Mouse (Mus musculus) liver, adult (tissue): Measurements from ENCODE around the gene Lpp.

Source experiments
- GATA4 ChIP-seq: IDR thresholded peaks from 2 replicates; pipeline ENCODE4 v1.6.1; 2014; ENCODE audit warnings: mild to moderate bottlenecking, low read length; ENCODE audit not compliant: insufficient replicate concordance

Gene Lpp

DNA sequence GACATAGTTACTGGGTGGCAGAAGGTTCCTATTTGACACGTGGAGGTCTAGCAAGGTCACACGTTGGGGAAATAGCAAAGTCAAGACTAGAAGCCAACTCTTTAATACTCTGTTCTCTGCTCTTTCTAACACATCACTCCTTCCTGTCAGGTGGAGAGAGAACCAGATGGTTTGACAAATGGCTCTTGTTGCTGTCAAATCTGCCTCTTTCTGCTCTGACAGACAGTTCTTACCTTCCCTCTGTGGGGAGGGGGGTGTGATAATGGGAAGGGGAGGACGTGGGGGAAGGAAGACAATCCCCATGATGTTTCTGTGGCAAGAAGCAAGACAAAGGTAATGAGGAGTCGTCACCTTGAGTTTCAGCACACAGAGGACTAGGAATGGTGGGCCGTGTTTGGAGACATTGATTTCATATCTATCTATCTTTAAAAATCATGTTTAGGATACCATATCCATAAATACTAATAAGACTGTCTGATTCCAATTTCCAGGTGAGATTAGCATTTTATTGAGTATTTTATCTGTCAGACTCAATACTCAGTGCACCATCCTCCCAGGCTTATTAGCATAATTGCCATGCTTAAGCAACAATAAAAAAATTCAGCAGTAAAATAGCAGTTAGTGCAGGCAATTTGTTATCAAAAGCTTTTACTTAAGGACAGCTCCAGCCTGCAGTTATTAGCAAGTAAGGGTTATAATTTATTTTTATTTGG, 115.9 kb downstream of the Lpp start:
- no peak for TF ChIP-seq GATA4

DNA sequence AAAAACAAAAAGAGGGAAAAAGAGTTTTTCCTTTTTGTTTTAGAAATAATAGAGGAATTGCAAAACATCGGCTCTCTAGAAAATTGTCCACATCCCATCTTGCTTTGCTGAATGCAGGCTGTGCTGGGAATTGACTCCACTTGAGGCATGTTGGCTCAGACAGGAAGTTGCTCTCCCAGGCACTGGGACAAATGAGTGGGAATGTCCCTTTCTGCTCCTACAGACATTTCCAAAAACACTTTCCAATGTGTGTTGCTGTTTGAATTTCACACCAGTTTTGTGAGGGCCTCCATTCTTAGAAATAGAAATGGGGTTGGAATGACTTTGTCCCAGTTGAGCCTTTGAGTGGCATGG, 116.5 kb downstream of the Lpp start:
- no peak for TF ChIP-seq GATA4

- no peak for TF ChIP-seq GATA4
Measured at GRCm38 (mm10) chr16:24513228-24513627, 119.9 kb downstream of the Lpp start.

DNA sequence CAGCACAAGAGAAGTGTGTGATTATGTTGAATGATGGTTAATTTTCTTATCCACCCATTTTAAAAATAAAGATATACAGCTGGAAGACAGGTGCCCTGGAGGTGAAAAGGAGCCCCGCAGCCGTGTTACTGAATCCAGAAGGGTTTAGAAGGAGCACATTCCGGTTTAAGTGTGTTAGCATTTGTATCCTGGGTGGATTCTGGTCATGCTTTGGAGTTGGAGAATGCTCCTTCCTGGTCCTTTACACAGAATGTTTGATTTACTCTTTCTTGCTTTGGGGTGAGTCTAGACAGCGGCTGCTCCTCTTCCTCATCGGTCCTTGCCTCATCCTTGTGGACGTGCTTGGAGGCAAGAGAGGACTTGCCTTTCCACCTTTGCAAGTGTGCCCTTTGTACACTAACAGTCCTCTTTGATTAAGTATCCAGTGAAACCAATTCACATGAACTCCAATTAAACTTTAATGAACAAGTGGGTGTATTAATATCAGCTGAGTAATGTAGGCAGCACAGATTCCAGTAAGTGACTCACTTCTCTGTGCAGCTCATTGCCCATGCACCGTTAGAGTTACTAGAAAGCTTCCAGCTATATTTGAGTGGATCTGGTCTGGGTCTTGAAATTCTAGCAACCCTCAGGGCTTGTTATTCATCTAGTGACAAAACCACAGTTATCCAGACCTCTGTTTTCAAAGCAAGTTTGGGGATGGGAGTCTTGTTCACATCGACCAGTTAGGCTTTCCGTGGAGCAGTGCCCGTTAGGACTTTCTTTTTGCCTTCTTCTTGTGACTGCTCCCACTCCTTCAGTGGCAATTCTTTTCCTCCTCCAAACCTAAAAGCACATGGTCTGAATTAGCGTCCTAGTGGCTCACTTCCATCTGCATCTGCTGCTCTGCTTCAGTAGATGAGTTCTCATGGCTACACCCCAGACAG, 121.8 kb downstream of the Lpp start:
- no peak for TF ChIP-seq GATA4

DNA sequence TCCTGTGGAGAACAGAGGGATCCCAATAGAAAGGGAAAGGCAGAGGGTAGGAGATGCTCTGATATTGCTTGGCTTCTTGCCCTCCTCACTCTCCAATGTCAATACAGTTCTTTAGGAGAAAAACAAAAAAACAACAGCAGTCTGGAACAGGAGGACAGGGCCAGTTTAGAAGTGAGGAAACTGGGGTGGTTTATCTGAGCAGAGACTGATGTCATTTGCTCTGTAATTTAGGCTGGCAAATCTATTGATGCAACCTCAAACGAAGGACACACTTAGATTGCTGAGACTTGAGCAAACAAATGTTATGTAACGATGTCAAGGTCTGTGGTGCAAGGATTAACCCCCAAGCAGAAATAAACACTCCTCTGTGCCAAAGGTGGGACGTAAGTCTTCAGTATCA, 123.7 kb downstream of the Lpp start:
- TF ChIP-seq GATA4: 0 out of 2 replicates have a peak, but pooled peaks have one; percentile 10

DNA sequence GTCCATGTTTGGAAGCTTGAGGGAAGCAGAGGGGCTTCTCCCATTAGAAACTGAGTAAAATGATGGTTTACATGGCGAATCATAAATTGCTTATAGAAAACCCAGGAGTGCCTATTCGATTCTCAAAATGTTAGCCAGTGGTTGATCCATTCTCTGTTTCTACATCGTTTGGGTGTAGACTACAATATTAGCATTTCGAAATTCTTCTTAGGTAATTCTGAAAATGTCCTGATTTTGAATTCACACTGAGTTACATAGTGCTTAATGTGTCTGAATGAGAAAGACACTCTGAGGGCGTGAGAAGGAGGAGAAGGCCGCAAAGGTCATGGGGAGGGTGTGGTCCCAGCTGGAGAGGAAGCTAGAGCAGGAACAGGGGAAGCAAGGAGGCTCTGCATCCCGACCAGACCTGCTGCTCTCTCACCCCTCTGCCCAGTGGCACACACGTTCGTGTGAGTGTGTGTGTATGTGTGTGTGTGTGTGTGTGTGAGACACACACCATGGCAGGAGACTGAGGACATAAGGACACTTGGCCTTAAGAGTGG, 124.3 kb downstream of the Lpp start:
- TF ChIP-seq GATA4: no peak

- TF ChIP-seq GATA4: no peak
Measured at GRCm38 (mm10) chr16:24518785-24519184, 125.5 kb downstream of the Lpp start.

- no peak for TF ChIP-seq GATA4
Measured at GRCm38 (mm10) chr16:24527219-24527618, 133.9 kb downstream of the Lpp start.

DNA sequence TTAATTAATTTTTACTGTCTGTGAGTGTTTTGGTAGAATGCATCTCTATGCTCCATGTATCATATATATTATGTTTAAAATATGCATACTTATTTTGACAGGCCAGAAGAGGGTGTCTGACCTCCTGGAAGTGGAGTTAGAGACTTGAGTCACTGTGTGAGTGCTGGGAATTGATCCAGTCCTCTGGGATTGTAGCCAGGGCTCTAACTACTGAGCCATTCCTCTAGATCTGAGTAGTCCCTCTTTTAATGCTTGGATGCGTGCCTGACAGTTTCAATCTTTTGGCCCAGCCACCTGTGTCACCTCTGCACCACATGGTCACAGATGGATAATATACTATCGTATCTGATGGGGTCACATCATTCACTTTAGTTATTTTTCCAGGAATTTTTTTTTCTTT, 138.4 kb downstream of the Lpp start:
- TF ChIP-seq GATA4: no peak

DNA sequence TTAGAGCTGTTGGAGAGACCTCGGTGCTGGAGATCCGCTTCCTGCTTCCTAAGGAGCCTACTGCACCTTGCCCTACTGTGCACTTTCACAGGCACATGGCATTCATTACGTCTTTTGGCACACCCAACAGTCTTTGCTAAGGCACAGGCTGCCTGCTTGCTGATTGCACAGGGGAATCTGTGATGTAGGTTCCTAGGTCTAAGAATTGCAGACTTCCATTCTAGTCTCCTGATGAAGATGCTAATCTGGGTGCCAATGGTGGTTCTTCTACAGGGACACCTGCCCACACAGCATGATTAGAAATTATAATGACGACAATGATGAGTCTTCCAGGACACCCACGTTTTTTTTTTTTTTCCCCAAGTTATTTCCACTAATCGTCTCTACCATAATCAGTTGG, 141.9 kb downstream of the Lpp start:
- TF ChIP-seq GATA4: no peak

DNA sequence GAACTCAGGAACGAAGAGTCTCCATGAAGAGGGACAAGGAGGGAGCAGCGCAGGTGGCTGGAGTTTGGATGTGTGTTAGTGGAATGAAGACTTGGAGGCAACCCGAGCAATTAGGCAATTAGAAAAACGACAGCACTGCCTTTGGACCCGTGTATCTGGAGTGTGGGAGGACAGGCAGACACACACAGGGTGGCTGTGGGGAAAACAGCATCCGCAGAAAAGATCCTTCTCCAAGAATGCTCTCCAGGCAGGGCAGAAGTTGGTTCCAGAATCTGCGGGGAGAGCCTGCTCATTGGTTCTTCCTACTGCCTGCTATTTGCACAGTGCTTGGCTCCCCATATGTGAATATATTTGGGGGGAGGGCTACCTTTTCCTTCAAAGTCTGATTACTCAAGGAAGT, 143.0 kb downstream of the Lpp start:
- TF ChIP-seq GATA4: no peak

DNA sequence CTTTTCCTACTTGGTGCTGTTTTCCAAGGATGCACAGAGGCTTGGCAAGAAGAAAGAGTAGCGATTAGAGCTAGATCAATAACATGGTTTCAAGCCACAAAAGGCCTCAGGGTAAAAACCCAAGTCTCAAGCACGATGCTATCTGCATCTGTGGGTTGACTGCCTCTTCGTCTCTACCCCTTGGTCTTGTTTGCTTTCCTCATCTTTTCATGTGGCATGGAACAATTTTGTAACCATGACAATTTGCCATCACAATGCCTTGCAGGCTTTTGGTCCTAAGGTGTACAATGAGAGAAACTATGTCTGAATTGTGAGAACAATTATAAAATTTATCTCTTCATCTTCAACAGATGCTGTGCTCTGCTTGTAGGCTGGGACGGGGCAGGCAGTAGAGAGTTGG, 145.7 kb downstream of the Lpp start:
- no peak for TF ChIP-seq GATA4

- no peak for TF ChIP-seq GATA4
Measured at GRCm38 (mm10) chr16:24542864-24543263, 149.6 kb downstream of the Lpp start.

- no peak for TF ChIP-seq GATA4
Measured at GRCm38 (mm10) chr16:24545366-24545765, 152.1 kb downstream of the Lpp start.

GRCm38 (mm10) chr16:24558458-24558857, 165.2 kb downstream of the Lpp start:
- no peak for TF ChIP-seq GATA4

GRCm38 (mm10) chr16:24559811-24560210, 166.5 kb downstream of the Lpp start:
- TF ChIP-seq GATA4: no peak
